Mouse (Mus musculus) megakaryocyte, embryonic 14.5 days (primary cell): Measurements from ENCODE around the gene Vamp2. TPM values are rescaled to one million over a fixed set of nuclear protein-coding genes. Genes with fewer than 3 reads are reported as not detected.
A peak's percentile ranks its signal among the peaks of the same experiment; 100 is the strongest.

Experiments used
- H3K27me3 ChIP-seq: replicated peaks from 2 replicates; pipeline ENCODE3; 2012; ENCODE audit warnings: inconsistent platforms
- H3K36me3 ChIP-seq: replicated peaks from 2 replicates; pipeline ENCODE3; 2012; ENCODE audit warnings: low read length, inconsistent platforms, mixed read lengths
- H3K4me1 ChIP-seq: 2 replicates; pipeline ENCODE4 v1.6.1; 2012; ENCODE audit warnings: inconsistent platforms
- H3K4me3 ChIP-seq: replicated peaks from 2 replicates; pipeline ENCODE3; 2012; ENCODE audit warnings: moderate library complexity, mild to moderate bottlenecking, inconsistent platforms
- H3K9me3 ChIP-seq: 2 replicates; pipeline ENCODE4 v1.6.1; 2012; ENCODE audit warnings: inconsistent platforms
- FLI1 ChIP-seq: IDR thresholded peaks from 2 replicates; pipeline ENCODE4 v1.6.1; 2012; ENCODE audit warnings: low read length, inconsistent platforms, mixed read lengths
- GATA1 ChIP-seq: IDR thresholded peaks from 3 replicates; pipeline ENCODE4 v1.6.1; 2012; ENCODE audit warnings: mixed read lengths, low read length, inconsistent platforms, borderline replicate concordance
- polyA plus RNA-seq: library from polyadenylated mRNA; stranded (reverse); fragments of >175 nt; gene quantifications from 2 replicates; pipeline ENCODE4 v1.2.3, GENCODE M21; 2012; ENCODE audit warnings: low replicate concordance; ENCODE audit not compliant: insufficient read depth

Vamp2 gene
- polyA plus RNA-seq, 1 experiment, result 61.5 TPM

DNA sequence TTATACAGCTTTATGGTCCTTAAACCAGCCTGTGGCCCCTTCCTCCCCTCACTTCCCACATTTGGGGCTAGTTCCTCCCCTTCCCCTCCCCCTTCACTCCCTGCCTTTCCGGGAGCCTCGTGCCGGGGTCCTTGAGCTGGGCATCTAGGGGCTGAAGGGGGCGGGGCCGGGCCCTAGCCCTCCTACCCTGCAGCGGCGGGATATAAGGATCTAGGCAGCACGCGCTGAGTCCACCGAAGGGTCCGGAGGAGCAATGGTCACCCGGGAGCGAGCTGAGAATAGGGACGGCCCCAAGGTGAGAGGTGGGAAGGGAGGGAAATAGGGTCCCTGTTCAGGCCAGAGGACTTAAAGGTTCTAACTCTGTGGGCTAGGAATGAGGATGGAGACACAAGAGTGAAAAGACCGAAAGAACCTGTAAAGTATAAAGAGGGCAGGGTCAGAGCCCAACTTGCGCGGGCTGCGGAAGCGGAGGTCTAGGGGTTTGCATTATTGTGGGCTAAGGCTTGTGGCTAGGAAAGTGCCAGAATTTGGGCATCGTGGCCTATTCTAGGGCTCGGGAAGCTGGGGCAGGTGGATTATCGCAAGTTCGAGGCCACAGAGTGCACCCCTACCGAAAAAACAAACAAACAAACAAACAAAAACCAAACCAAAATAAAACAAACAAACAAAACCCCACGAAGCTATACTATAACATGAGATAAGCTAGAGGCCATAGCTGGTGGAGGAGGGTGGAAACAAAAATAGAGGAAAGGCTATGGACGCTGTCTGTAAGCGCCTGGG, 32.1 kb downstream of the Vamp2 start, which contains the start of gene Hes7:
TSS of gene Hes7 (plus strand) at position 184 of the 780 bp plus-strand sequence.
- H3K36me3 ChIP-seq, result no peaks in the 10 kb centered on the region
- peak within 1 kb of the TSS; percentile 99 for H3K4me3 ChIP-seq
- no peak for TF ChIP-seq GATA1
- no peak for TF ChIP-seq FLI1
- H3K27me3 ChIP-seq, result peaks cover 3% of the 10 kb centered on the region
- H3K9me3 ChIP-seq, result no peaks in the 10 kb centered on the region
- peaks cover 58% of the 10 kb centered on the region for H3K4me1 ChIP-seq

DNA sequence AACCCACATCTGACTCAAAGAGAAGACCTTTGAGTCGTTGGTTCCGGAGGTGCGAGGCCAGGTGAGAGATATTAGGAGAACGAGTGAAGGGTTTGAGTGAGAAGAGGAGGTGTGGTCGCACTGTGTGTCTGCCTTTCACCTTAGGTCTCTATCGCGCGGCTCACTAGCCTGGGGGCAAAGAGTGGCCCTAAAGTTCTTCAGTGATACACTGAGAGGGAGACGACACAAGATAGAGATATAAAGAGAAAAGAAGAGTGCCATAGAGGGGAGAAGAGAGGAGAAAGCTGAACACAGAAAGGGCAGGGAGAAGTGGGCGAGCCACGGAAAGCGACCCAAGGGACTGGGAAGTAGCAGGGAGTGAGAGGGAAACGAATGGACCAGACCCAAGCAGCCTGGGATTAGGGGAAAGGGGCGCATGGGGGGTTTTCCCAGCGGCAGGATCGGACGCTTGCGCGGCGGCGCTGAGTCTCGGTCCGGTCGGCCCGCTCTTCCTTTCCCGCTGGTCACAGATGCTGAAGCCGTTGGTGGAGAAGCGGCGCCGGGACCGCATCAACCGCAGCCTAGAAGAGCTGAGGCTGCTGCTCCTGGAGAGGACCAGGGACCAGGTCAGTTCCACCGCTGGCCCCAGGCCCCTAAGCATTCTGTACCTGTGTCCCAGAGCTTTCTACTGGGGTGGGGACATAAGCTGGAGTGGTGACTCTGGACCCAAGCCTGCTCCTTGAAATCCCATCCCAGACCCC, 32.9 kb downstream of the Vamp2 start:
- Histone ChIP-seq H3K36me3 (no peaks in the 10 kb centered on the region), H3K4me1 (peaks cover 61% of the 10 kb centered on the region), H3K27me3 (peaks cover 3% of the 10 kb centered on the region), H3K9me3 (no peaks in the 10 kb centered on the region), H3K4me3 (peak overlapping the region; percentile 99)
- TF ChIP-seq GATA1 (no peak), FLI1 (no peak)

DNA sequence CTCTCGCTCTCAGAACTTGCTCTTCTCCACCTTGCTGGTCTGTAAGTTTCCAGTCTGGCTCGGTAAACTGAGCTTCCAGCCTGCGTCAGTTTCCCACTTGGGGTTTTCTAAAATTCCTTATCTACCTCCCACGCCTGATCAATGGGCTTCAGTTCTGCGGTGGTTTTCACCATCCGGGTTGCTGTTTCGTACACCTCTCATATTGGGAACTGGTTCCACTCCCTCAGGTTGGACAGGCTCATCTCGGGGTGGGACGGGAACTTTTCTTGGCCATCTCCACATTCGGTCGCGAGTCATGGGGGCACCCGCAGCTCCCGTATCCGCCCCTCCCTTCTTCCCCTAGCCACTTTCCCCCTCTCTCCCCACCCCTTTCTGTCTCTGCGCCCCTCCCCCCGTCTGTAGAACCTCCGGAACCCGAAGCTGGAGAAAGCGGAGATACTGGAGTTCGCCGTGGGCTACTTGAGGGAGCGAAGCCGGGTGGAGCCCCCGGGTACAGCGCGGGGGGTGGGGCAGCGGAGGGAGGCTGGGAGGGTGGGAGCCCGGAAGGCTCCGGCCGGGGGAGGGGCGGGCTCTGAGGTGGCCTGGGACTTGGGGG, 33.5 kb downstream of the Vamp2 start:
- Histone ChIP-seq H3K27me3 (peaks cover 8% of the 10 kb centered on the region), H3K9me3 (no peaks in the 10 kb centered on the region), H3K4me3 (peak overlapping the region; percentile 99), H3K4me1 (peaks cover 61% of the 10 kb centered on the region), H3K36me3 (no peaks in the 10 kb centered on the region)
- no peak for TF ChIP-seq FLI1
- TF ChIP-seq GATA1, result no peak

DNA sequence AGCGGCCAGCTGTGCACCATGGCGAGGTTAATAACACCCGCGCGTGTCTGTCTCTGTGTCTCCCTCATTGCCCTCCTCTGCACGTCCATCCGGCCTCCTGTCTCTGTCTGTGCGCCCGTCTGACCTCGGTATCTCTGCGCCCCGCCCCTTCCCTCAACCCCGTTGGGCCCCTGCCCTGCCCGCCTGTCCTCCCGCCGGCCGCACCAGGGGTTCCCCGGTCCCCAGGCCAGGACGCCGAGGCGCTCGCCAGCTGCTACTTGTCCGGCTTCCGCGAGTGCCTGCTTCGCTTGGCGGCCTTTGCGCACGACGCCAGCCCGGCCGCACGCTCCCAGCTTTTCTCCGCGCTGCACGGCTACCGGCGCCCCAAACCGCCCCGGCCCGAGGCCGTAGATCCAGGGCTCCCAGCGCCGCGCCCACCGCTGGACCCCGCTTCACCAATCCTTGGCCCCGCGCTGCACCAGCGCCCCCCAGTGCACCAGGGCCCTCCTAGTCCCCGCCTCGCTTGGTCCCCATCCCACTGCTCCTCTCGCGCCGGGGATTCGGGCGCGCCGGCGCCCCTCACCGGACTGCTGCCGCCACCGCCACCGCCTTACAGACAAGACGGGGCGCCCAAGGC, 34.2 kb downstream of the Vamp2 start, which contains the start of gene 9130213A22Rik:
TSS of gene 9130213A22Rik (minus strand) at position 254 of the 616 bp plus-strand sequence.
- Histone ChIP-seq H3K9me3 (no peaks in the 10 kb centered on the region), H3K27me3 (peaks cover 14% of the 10 kb centered on the region), H3K36me3 (no peaks in the 10 kb centered on the region), H3K4me3 (peak within 1 kb of the TSS; percentile 99), H3K4me1 (peaks cover 61% of the 10 kb centered on the region)
- TF ChIP-seq GATA1, result no peak
- TF ChIP-seq FLI1, result no peak

DNA sequence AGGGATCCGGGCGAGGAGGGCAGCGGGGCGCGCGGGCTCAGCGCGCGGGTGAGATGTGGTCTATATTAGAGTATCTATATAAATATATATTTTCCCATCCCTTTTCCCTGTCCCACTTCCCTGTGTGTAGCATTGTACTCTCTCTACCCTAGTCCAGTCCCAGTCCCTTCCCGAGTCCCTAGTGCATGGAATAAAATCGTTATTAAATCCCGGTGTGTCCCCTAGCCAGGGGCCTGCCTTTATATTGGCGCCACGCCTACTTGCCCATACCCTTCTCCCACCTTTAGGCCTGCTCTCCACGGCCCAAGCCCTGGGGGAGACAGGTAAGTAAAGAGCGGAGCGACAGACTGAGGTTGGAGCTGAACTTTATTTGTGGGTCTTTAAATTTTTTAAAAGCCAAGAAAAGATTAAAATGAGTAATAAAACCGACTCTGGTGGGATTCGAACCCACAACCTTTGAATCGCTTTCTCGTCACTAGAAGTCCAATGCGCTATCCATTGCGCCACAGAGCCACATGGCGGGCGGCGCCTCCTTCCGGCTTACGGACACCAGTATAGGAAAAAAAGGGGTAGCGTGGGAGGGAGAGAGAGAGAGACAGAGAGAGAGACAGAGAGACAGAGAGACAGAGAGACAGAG, 34.9 kb downstream of the Vamp2 start:
- H3K4me3 ChIP-seq, result peak overlapping the region; percentile 99
- peaks cover 57% of the 10 kb centered on the region for H3K4me1 ChIP-seq
- H3K36me3 ChIP-seq, result no peaks in the 10 kb centered on the region
- no peaks in the 10 kb centered on the region for H3K9me3 ChIP-seq
- peaks cover 21% of the 10 kb centered on the region for H3K27me3 ChIP-seq
- no peak for TF ChIP-seq GATA1
- no peak for TF ChIP-seq FLI1

DNA sequence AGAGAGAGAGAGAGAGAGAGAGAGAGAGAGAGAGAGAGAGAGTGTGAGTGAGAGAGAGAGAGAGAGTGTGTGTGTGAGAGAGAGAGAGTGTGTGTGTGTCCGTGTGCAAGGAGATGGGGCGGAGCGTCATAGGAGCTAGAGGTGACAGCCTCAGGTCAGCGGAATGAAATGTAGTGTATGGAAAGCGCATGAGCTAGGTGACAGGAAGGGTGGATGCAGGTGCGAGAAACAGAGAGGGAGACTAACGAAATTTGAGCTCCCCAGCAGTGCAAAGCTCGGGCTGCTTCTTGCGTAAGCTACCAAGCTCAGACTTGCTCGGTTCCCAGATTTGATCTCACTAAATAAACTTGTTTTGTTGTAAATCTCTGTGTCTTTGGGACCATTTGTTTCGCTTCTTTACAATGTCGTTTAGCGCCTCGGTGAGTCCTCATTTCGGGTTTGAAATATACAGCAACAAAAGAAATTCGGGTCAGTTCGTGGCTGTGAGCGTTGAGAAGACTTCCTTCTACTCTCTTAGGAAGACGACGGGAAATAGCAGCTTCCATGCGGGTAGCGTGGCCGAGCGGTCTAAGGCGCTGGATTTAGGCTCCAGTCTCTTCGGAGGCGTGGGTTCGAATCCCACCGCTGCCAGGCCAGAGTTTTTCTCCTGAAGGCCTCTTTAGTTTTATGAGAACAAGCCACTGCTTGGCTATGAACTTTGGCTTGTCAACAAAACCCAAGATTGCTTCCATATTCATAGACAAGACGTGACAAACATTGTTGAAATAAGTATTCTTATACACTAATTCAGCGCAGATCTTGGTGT, 35.6 kb downstream of the Vamp2 start:
- Histone ChIP-seq H3K27me3 (peaks cover 25% of the 10 kb centered on the region), H3K4me1 (peaks cover 53% of the 10 kb centered on the region), H3K4me3 (peak overlapping the region; percentile 99), H3K9me3 (no peaks in the 10 kb centered on the region), H3K36me3 (no peaks in the 10 kb centered on the region)
- TF ChIP-seq GATA1, result no peak
- TF ChIP-seq FLI1, result no peak

DNA sequence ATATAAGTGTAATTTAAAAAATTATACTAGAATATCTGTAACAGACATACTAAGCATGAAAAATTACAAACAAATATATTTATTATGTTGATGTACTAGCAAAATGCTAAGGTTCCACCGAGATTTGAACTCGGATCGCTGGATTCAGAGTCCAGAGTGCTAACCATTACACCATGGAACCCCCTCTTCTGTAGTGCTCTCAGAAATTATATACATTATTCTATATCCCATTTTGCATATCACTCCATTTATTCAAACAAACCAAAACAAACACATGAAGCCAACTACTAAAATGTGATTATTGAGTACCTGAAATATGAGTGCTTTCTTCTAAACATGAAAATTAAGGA, 36.2 kb downstream of the Vamp2 start:
- Histone ChIP-seq H3K9me3 (no peaks in the 10 kb centered on the region), H3K4me3 (peak overlapping the region; percentile 99), H3K27me3 (peaks cover 30% of the 10 kb centered on the region), H3K4me1 (peaks cover 48% of the 10 kb centered on the region), H3K36me3 (no peaks in the 10 kb centered on the region)
- TF ChIP-seq FLI1, result no peak
- no peak for TF ChIP-seq GATA1

DNA sequence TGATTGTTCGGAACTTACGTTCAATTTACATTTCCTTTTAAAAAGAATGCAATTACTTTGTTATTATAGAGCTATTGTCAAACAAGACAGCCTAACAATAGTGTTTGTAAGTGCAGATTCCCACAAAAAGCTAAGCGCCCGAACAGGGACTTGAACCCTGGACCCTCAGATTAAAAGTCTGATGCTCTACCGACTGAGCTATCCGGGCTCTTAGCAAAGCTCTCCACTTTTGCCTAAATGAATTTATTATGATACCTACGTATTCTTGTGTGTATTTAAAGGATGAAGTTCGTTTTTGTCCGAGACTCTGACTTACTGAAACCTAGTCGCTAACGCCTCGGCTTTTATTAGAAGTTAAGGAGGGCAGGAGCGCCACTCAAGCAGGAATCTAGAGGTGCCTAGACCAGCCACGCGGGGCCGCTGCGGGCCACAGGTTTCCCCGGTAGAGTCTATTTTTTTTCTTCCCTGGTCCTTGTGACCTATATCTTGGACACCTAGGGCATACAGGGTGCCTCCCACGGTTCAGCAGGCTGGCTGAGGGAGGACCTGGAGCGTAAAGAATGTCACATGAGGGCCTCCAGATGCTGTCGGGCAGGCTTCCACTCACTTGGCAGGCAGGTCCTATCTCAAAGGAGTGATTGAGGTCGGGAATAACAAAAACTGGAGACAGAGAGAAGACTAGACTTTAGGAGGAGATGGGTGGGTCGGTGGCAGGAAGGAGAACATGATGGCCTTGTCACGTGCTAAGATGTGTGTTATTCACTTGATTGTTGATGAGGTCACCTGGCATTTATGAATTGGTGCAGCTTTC, 37.0 kb downstream of the Vamp2 start:
- Histone ChIP-seq H3K4me1 (peaks cover 40% of the 10 kb centered on the region), H3K4me3 (peak overlapping the region; percentile 95), H3K36me3 (no peaks in the 10 kb centered on the region), H3K27me3 (peaks cover 35% of the 10 kb centered on the region), H3K9me3 (no peaks in the 10 kb centered on the region)
- no peak for TF ChIP-seq GATA1
- no peak for TF ChIP-seq FLI1
